Mouse (Mus musculus) forebrain, embryonic 14.5 days (tissue): ENCODE measurements around the gene Actb. TPM values are rescaled to one million over a fixed set of nuclear protein-coding genes. Genes with fewer than 3 reads are reported as not detected.

Source experiments
- ATAC-seq: fragments of 200-750 bp; cut with Nextera tagmentation; 2 replicates; pipeline ENCODE4 v1.8.0; 2017; ENCODE audit warnings: mild to moderate bottlenecking, moderate library complexity
- DNase-seq: peaks from one replicate; pipeline ENCODE4 v3.0.0-alpha.2; 2015; ENCODE audit warnings: low spot score
- H3K27ac ChIP-seq: fragments of 300-500 bp; sonication (generic); 2 replicates; pipeline ENCODE4 v1.5.1; 2014; ENCODE audit warnings: low read depth, mild to moderate bottlenecking, control low read depth, low read length, moderate library complexity
- H3K27me3 ChIP-seq: fragments of 300-500 bp; sonication (generic); replicated peaks from 2 replicates; pipeline ENCODE4 v1.6.1; 2014; ENCODE audit warnings: low read length, control low read depth, mixed read lengths; ENCODE audit not compliant: control insufficient read depth, insufficient read depth
- H3K36me3 ChIP-seq: fragments of 300-500 bp; sonication (generic); 2 replicates; pipeline ENCODE4 v1.6.1; 2014; ENCODE audit warnings: low read length, control low read depth; ENCODE audit not compliant: control insufficient read depth, insufficient read depth
- H3K4me1 ChIP-seq: fragments of 300-500 bp; sonication (generic); 2 replicates; pipeline ENCODE4 v1.6.1; 2014; ENCODE audit warnings: antibody characterized with exemption, low read length, control low read depth; ENCODE audit not compliant: control insufficient read depth, insufficient read depth
- H3K4me2 ChIP-seq: fragments of 300-500 bp; sonication (generic); 2 replicates; pipeline ENCODE4 v1.6.1; 2014; ENCODE audit warnings: mild to moderate bottlenecking, control low read depth, low read length
- H3K4me3 ChIP-seq: fragments of 300-500 bp; sonication (generic); 2 replicates; pipeline ENCODE4 v1.5.1; 2014; ENCODE audit warnings: low read depth, low read length, control low read depth
- H3K9ac ChIP-seq: fragments of 300-500 bp; sonication (generic); 2 replicates; pipeline ENCODE4 v1.6.1; 2014; ENCODE audit warnings: mild to moderate bottlenecking, low read length, control low read depth, moderate library complexity
- H3K9me3 ChIP-seq: fragments of 300-500 bp; sonication (generic); replicated peaks from 2 replicates; pipeline ENCODE4 v1.6.1; 2016; ENCODE audit warnings: low read length, control low read depth, mixed read lengths; ENCODE audit not compliant: control insufficient read depth
- WGBS: fragments of 180-500 bp; shearing (Covaris S2); extraction: QIAGEN DNeasy Blood & Tissue Kit; methylation state at CpG from one replicate; pipeline ENCODE4 v1.1.7; 2014; 5-methylcytosine and 5-hydroxymethylcytosine counted together
- polyA plus RNA-seq: library from polyadenylated mRNA; unstranded; fragments of >200 nt; fragmentation: Nextera tagmentation; extraction: Ambion mirVana; gene quantifications from 2 replicates; pipeline ENCODE4 v1.2.1, GENCODE M21; 2014

Gene Actb
- polyA plus RNA-seq, 1 experiment from 2014 or later, result 18,122 TPM

DNA sequence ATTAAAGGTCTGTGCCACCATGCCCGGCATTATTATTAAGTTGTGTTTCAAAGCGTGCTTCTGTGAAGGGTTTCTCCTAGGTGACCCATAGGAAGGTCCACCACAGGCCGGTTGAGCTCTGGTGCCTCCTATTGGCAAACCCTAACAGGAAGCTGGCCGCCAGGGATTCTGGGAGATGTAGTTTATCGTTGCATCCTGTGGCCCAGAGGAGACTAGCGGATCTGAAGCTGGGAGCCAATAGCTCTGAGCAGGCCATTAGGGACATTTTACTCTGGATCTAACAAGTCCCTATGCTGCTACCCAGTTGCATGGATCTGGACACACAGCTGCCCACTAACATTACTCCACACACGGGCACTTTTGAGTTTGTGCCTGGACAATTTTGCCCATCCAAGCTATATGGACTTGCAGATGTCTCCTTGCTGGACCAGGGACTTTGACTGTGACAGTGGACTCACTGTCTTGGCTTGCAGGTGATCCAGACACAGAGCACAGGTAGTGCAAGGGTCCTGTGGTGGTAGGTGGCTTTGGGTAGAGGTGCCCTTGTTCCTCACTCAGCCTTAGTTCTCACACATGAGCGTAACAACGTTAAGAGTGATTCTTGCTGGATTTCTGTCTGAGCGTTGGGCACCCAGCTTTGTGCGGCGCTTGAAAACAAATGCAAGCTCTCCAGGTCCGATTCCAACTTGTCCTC, 29.2 kb upstream of the Actb start:
- Histone ChIP-seq H3K4me2 (peak overlapping the region; percentile 36), H3K9me3 (no peaks in the 10 kb centered on the region), H3K36me3 (no peaks in the 10 kb centered on the region), H3K4me1 (0 out of 2 replicates have a peak, but pooled peaks cover 2% of the 10 kb centered on the region), H3K4me3 (no peak overlapping the region), H3K9ac (peak overlapping the region; percentile 17; the same call in 1 of the 2 replicates), H3K27ac (no peak overlapping the region), H3K27me3 (no peaks in the 10 kb centered on the region)
- ATAC-seq (peak; percentile 76), DNase-seq (peak; percentile 83)
- 21% methylated on average over 13 of the region's 13 CpGs for WGBS

DNA sequence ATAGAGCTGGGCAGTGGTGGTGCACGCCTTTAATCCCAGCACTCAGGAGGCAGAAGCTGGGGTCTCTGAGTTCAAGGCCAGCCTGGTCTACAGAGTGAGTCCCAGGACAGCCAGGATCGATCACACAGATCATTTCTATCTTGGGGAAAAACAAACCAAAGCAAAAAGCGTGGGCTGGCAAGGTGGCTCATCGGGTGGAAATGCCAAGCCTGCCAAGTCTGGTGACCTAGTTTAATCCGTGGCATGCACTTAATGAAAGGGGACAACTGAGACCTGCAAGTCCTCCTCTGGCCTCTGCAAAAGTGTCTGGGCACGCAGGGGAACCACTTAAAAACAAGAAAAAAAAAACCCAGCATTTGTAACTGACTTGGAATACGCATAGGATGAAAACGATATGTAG, 26.2 kb upstream of the Actb start:
- Histone ChIP-seq H3K4me2 (no peak overlapping the region), H3K4me1 (0 out of 2 replicates have a peak, but pooled peaks cover 5% of the 10 kb centered on the region), H3K36me3 (no peaks in the 10 kb centered on the region), H3K9me3 (no peaks in the 10 kb centered on the region), H3K4me3 (no peak overlapping the region), H3K9ac (no peak overlapping the region), H3K27ac (no peak overlapping the region), H3K27me3 (no peaks in the 10 kb centered on the region)
- WGBS, result 76% methylated on average over 8 of the region's 8 CpGs
- ATAC-seq (no peak), DNase-seq (no peak)

DNA sequence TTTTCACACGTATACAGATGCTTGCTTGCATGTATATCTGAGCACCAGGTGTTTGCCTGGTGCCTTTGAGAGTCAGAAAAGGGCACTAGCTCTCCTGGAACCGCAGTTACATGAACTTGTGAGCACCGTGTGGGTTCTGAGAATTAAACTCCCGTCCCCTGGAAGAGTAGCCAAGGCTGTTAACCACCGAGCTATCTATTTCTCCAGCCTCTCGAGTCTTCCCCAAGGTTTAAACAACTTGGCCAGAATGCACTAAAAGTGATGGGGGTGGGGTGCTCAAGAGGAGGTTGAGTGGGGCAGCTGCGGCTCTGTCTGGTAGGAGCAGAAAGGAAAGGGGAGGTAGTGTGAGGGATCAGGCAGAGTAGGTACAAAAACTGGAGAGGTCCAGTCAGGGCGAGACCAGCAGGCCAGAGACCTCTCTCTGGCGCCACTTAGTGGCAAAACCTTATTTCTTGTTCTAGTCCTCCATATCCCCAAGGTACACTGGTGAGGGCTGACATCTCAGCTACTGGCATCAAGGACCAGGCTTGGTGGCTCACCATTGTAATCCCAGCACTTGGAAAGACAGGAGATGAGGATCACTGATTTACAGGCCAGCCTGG, 25.6 kb upstream of the Actb start:
- WGBS, result 33% methylated on average over 9 of the region's 9 CpGs
- 0 out of 2 replicates have a peak, but pooled peaks cover 5% of the 10 kb centered on the region for H3K4me1 ChIP-seq
- H3K9ac ChIP-seq, result no peak overlapping the region
- H3K4me2 ChIP-seq, result no peak overlapping the region
- H3K36me3 ChIP-seq, result no peaks in the 10 kb centered on the region
- H3K4me3 ChIP-seq, result no peak overlapping the region
- H3K27ac ChIP-seq, result no peak overlapping the region
- no peaks in the 10 kb centered on the region for H3K9me3 ChIP-seq
- DNase-seq, result peak; percentile 80
- no peaks in the 10 kb centered on the region for H3K27me3 ChIP-seq
- no peak for ATAC-seq

DNA sequence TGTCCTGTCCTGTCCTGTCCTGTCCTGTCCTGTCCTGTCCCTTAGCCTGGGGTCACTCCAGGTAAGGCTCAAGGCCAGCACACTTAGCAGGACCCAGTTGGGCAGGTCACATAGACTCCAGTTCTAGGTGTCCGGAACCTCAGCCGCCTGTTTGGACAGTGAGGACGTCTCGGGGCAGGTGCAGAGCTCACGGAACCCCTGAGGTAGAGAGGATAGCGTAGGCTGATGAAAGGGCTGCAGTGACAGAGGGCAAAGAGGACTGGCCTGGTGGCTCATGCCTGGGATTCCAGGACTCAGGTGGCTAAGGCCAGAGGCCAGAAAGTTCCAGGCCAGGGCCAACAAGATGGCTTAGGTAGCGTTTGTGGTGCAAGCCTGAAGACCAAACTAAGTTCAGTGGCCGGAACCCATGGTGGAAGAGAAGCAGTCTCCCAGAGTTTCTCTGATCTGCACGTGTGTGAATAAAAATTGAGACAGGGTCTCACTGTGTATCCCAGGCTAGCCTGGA, 24.7 kb upstream of the Actb start:
- Histone ChIP-seq H3K4me1 (0 out of 2 replicates have a peak, but pooled peaks cover 9% of the 10 kb centered on the region), H3K27me3 (no peaks in the 10 kb centered on the region), H3K36me3 (no peaks in the 10 kb centered on the region), H3K4me2 (no peak overlapping the region), H3K27ac (no peak overlapping the region), H3K4me3 (no peak overlapping the region), H3K9ac (no peak overlapping the region), H3K9me3 (no peaks in the 10 kb centered on the region)
- no peak for DNase-seq
- WGBS, result 88% methylated on average over 9 of the region's 9 CpGs
- no peak for ATAC-seq

DNA sequence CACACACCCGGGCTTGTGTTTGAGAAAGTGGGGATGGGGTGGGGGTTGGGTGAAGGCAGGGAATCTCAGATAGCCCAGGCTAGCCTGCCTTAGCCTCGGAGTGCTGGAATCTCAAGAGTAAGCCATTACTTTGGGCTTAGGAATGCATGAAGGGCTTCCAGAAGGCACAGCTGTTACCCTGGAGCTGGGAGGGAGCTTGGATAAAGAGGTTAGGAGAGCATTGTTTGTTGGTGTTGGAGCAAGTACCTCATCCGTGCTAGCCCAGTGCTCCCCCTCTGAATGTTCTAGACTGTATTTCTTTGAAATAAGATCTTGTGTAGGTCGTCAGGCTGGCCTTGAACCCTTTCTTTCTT, 22.8 kb upstream of the Actb start:
- Histone ChIP-seq H3K27ac (no peak overlapping the region), H3K9me3 (no peaks in the 10 kb centered on the region), H3K4me1 (0 out of 2 replicates have a peak, but pooled peaks cover 6% of the 10 kb centered on the region), H3K36me3 (no peaks in the 10 kb centered on the region), H3K27me3 (no peaks in the 10 kb centered on the region), H3K9ac (peak overlapping the region; percentile 52), H3K4me3 (peak overlapping the region; percentile 26), H3K4me2 (peak overlapping the region; percentile 60)
- 16% methylated on average over 4 of the region's 4 CpGs for WGBS
- no peak for ATAC-seq
- DNase-seq, result no peak

DNA sequence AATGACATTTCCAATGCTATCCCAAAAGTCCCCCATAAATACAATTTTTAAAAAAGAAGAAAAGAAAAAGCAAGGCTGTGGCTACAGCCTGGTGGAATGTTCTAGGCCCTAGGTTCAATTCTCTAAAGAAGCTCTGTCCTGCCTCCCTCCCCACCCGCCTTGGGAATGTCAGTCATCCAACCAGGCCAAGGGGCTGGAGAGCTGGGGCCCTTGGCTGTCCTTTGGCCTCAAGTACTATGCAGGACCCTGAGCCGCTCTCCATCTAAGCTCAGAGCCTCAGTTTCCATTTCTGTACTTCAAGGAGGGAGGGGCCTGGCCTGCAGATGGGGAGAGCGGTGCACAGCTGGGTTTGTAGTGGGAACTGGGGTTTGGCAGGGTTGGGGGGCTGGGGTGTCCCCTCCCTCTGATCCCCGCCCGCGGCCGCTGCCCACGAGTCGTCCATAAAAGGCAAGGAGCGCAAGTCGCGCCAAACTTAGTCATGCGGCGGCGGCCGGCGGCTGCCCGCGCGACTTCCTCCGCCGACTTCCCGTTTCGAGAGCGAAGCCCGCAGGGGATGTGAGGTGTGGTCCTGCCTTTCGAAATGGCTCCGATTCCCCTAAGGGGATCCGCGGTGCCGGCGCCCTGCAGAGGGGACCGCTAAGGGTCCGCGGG, 22.3 kb upstream of the Actb start:
- H3K4me1 ChIP-seq, result 0 out of 2 replicates have a peak, but pooled peaks cover 6% of the 10 kb centered on the region
- ATAC-seq, result peak; percentile 42; the same call in 1 of the 2 replicates
- peak overlapping the region; percentile 52 for H3K9ac ChIP-seq
- H3K36me3 ChIP-seq, result no peaks in the 10 kb centered on the region
- H3K9me3 ChIP-seq, result no peaks in the 10 kb centered on the region
- H3K27ac ChIP-seq, result no peak overlapping the region
- peak; percentile 34 for DNase-seq
- H3K4me3 ChIP-seq, result peak overlapping the region; percentile 26
- peak overlapping the region; percentile 60 for H3K4me2 ChIP-seq
- WGBS, result 5% methylated on average over 35 of the region's 35 CpGs
- no peaks in the 10 kb centered on the region for H3K27me3 ChIP-seq

DNA sequence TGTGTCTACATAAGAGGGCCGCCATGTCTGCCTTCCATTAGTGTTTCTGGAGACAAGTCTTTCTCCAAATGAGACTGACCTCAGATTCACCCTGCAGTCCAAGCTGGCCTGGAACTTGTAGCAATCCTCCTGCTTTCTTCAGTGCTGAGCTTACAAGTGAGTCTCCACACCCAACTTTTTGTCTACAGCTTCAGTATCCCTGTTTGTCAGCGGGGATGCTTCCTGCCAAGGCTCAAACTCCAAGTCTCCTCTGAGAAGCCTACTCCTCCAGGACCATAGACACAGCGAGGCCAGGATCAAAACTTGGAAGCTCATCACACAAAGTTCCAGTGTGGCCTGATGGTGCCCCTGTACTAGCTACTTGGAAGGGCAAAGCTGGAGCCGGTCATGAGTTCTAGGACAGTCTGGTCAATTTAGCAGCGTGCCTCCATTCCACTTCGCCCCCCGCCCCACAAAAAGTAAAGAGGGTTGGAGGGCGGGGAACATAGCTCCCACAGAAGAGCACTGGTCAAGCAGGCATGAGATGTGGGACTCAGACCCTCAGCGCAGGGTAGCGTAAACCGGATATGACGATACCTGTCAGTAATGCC, 20.9 kb upstream of the Actb start:
- ATAC-seq (no peak), DNase-seq (no peak)
- H3K27ac ChIP-seq, result no peak overlapping the region
- H3K9ac ChIP-seq, result no peak overlapping the region
- no peak overlapping the region for H3K4me2 ChIP-seq
- no peaks in the 10 kb centered on the region for H3K9me3 ChIP-seq
- no peak overlapping the region for H3K4me3 ChIP-seq
- 92% methylated on average over 12 of the region's 12 CpGs for WGBS
- no peaks in the 10 kb centered on the region for H3K36me3 ChIP-seq
- no peaks in the 10 kb centered on the region for H3K27me3 ChIP-seq
- H3K4me1 ChIP-seq, result 0 out of 2 replicates have a peak, but pooled peaks cover 6% of the 10 kb centered on the region

DNA sequence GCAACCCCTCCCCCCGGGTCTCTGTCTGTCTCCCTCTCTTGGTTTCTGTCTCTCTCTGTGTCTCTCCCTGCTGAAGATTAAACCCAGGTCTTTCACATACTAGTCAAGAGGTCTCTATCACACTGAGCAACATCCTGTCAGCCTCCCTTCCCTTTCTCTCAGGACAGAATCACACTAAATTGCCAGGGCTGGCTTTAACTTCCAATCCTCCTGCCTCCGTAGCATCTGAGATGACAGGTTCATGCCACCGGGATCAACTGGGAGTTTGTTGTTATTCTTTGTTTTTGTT, 20.3 kb upstream of the Actb start:
- Histone ChIP-seq H3K27ac (no peak overlapping the region), H3K9me3 (no peaks in the 10 kb centered on the region), H3K4me3 (no peak overlapping the region), H3K36me3 (no peaks in the 10 kb centered on the region), H3K9ac (no peak overlapping the region), H3K4me1 (0 out of 2 replicates have a peak, but pooled peaks cover 6% of the 10 kb centered on the region), H3K27me3 (no peaks in the 10 kb centered on the region), H3K4me2 (no peak overlapping the region)
- WGBS, result 57% methylated on average over 3 of the region's 3 CpGs
- DNase-seq, result no peak
- no peak for ATAC-seq
